Mouse (Mus musculus): ENCODE data around the gene Sympk.

GRCm38 (mm10) chr7:19002115-19002514 is 22.1 kb upstream of the Sympk start:
- TF ChIP-seq POLR2A (IDR thresholded peaks at IDR 0.05; ENCODE audit: insufficient read length, low read depth) (no peak), MAX (IDR thresholded peaks at IDR 0.05; ENCODE audit: low read depth) (no peak), CEBPB (IDR thresholded peaks at IDR 0.05; ENCODE audit: insufficient read depth, poor library complexity, severe bottlenecking) (no peak), USF1 (IDR thresholded peaks at IDR 0.05; ENCODE audit: low read depth) (no peak)
